Mouse (Mus musculus) embryonic facial prominence, embryonic 13.5 days (tissue): Measurements from ENCODE around the gene Ufc1. TPM values are rescaled to one million over a fixed set of nuclear protein-coding genes. Genes with fewer than 3 reads are reported as not detected.
"Not testable (repeated sequence)": the region's sequence is repeated elsewhere in the genome, so short reads cannot be mapped to it uniquely, and the experiment has no call there.

Source experiments
- ATAC-seq: fragments of 200-750 bp; cut with Nextera tagmentation; 2 replicates; pipeline ENCODE4 v1.8.0; 2017; ENCODE audit warnings: low read depth; ENCODE audit not compliant: insufficient number of reproducible peaks, insufficient read depth, low FRiP score, low TSS enrichment
- H3K27ac ChIP-seq: fragments of 300-500 bp; sonication (generic); 2 replicates; pipeline ENCODE4 v1.5.1; 2015; ENCODE audit warnings: moderate library complexity, mild to moderate bottlenecking, inconsistent platforms
- H3K27me3 ChIP-seq: fragments of 300-500 bp; sonication (generic); 2 replicates; pipeline ENCODE4 v1.6.1; 2015; ENCODE audit warnings: mild to moderate bottlenecking, inconsistent platforms
- H3K36me3 ChIP-seq: fragments of 300-500 bp; sonication (generic); 2 replicates; pipeline ENCODE4 v1.6.1; 2015; ENCODE audit warnings: mild to moderate bottlenecking, inconsistent platforms
- H3K4me1 ChIP-seq: fragments of 300-500 bp; sonication (generic); 2 replicates; pipeline ENCODE4 v1.6.1; 2015; ENCODE audit warnings: inconsistent platforms
- H3K4me2 ChIP-seq: fragments of 300-500 bp; sonication (generic); 2 replicates; pipeline ENCODE4 v1.6.1; 2015; ENCODE audit warnings: moderate library complexity, mild to moderate bottlenecking, inconsistent platforms
- H3K4me3 ChIP-seq: fragments of 300-500 bp; sonication (generic); 2 replicates; pipeline ENCODE4 v1.5.1; 2015; ENCODE audit warnings: mild to moderate bottlenecking, inconsistent platforms
- H3K9ac ChIP-seq: fragments of 300-500 bp; sonication (generic); 2 replicates; pipeline ENCODE4 v1.6.1; 2015; ENCODE audit warnings: mild to moderate bottlenecking, inconsistent platforms
- H3K9me3 ChIP-seq: fragments of 300-500 bp; sonication (generic); 2 replicates; pipeline ENCODE4 v1.6.1; 2016; ENCODE audit warnings: inconsistent platforms
- WGBS: fragments of 180-500 bp; shearing (Covaris S2); methylation state at CpG from one replicate; pipeline ENCODE4 v1.1.7; 2015; ENCODE audit warnings: mixed read lengths; 5-methylcytosine and 5-hydroxymethylcytosine counted together
- polyA plus RNA-seq: library from polyadenylated mRNA; unstranded; fragments of >200 nt; fragmentation: Nextera tagmentation; extraction: Ambion mirVana; gene quantifications from 2 replicates; pipeline ENCODE4 v1.2.1, GENCODE M21; 2015

The Ufc1 gene
- 109 and 118 TPM in 2 replicates for polyA plus RNA-seq

GRCm38 (mm10) chr1:171294298-171295062, at the start of gene Ufc1:
Gene Ufc1 (minus strand): TSS chr1:171295024.
- Histone ChIP-seq H3K4me3 (peak within 1 kb of the TSS; percentile 74), H3K4me2 (peak within 1 kb of the TSS; percentile 83), H3K4me1 (peaks cover 7% of the 10 kb centered on the region), H3K36me3 (peaks cover 6% of the 10 kb centered on the region), H3K9me3 (no peaks in the 10 kb centered on the region), H3K27ac (peak within 1 kb of the TSS; percentile 95), H3K27me3 (peaks cover 28% of the 10 kb centered on the region), H3K9ac (peak within 1 kb of the TSS; percentile 83)
- ATAC-seq, result peak; percentile 61; the same call in 1 of the 2 replicates
- under 1% methylated on average over 42 of the region's 42 CpGs for WGBS

GRCm38 (mm10) chr1:171343922-171344677, 49.3 kb upstream of the Ufc1 start:
- no peak overlapping the region for H3K9ac ChIP-seq
- peaks cover 46% of the 10 kb centered on the region for H3K36me3 ChIP-seq
- H3K9me3 ChIP-seq, result 0 out of 2 replicates have a peak, but pooled peaks cover 6% of the 10 kb centered on the region
- H3K4me3 ChIP-seq, result no peak overlapping the region; the same call in 1 of the 2 replicates
- H3K27me3 ChIP-seq, result no peaks in the 10 kb centered on the region
- H3K27ac ChIP-seq, result no peak overlapping the region
- peaks cover 22% of the 10 kb centered on the region for H3K4me1 ChIP-seq
- 74% methylated on average over 8 of the region's 9 CpGs for WGBS
- 0 out of 2 replicates have a peak, but pooled peaks have one; percentile 16 for ATAC-seq
- peak overlapping the region; percentile 86 for H3K4me2 ChIP-seq

GRCm38 (mm10) chr1:171342262-171343207, 47.7 kb upstream of the Ufc1 start:
- no peak overlapping the region for H3K27ac ChIP-seq
- 94% methylated on average over 16 of the region's 16 CpGs for WGBS
- no peaks in the 10 kb centered on the region for H3K27me3 ChIP-seq
- H3K4me2 ChIP-seq, result no peak overlapping the region
- H3K36me3 ChIP-seq, result peaks cover 59% of the 10 kb centered on the region
- H3K4me3 ChIP-seq, result no peak overlapping the region
- no peak overlapping the region for H3K9ac ChIP-seq
- ATAC-seq, result no peak
- peaks cover 19% of the 10 kb centered on the region for H3K4me1 ChIP-seq
- H3K9me3 ChIP-seq, result 0 out of 2 replicates have a peak, but pooled peaks cover 6% of the 10 kb centered on the region

- Histone ChIP-seq H3K27me3 (no peaks in the 10 kb centered on the region), H3K9ac (peak overlapping the region; percentile 96), H3K36me3 (0 out of 2 replicates have a peak, but pooled peaks cover 2% of the 10 kb centered on the region), H3K4me2 (peak overlapping the region; percentile 88), H3K4me3 (peak overlapping the region; percentile 82), H3K4me1 (peaks cover 27% of the 10 kb centered on the region), H3K27ac (peak overlapping the region; percentile 99), H3K9me3 (no peaks in the 10 kb centered on the region)
- WGBS, result 0% methylated on average over 4 of the region's 4 CpGs
- ATAC-seq, result no peak
Observed at GRCm38 (mm10) chr1:171330216-171330560, 35.4 kb upstream of the Ufc1 start.

GRCm38 (mm10) chr1:171329433-171330215, 34.8 kb upstream of the Ufc1 start:
- peak; percentile 89 for ATAC-seq
- peak overlapping the region; percentile 82 for H3K4me3 ChIP-seq
- H3K36me3 ChIP-seq, result 0 out of 2 replicates have a peak, but pooled peaks cover 2% of the 10 kb centered on the region
- no peaks in the 10 kb centered on the region for H3K27me3 ChIP-seq
- peaks cover 27% of the 10 kb centered on the region for H3K4me1 ChIP-seq
- H3K4me2 ChIP-seq, result peak overlapping the region; percentile 88
- WGBS, result under 1% methylated on average over 58 of the region's 61 CpGs
- H3K9me3 ChIP-seq, result no peaks in the 10 kb centered on the region
- H3K9ac ChIP-seq, result peak overlapping the region; percentile 96
- peak overlapping the region; percentile 99 for H3K27ac ChIP-seq

- Histone ChIP-seq H3K4me3 (peak within 1 kb of the TSS; percentile 82), H3K27ac (peak within 1 kb of the TSS; percentile 99), H3K27me3 (no peaks in the 10 kb centered on the region), H3K4me1 (peaks cover 27% of the 10 kb centered on the region), H3K4me2 (peak within 1 kb of the TSS; percentile 88), H3K9ac (peak within 1 kb of the TSS; percentile 96), H3K36me3 (0 out of 2 replicates have a peak, but pooled peaks cover 2% of the 10 kb centered on the region), H3K9me3 (no peaks in the 10 kb centered on the region)
- WGBS, result under 1% methylated on average over 45 of the region's 48 CpGs
- ATAC-seq, result peak; percentile 93
Observed at GRCm38 (mm10) chr1:171328839-171329432, 34.1 kb upstream of the Ufc1 start, which contains the start of gene Dedd. Gene Dedd (plus strand): TSS chr1:171329145.

- no peaks in the 10 kb centered on the region for H3K27me3 ChIP-seq
- H3K4me1 ChIP-seq, result peaks cover 27% of the 10 kb centered on the region
- peak overlapping the region; percentile 82 for H3K4me3 ChIP-seq
- WGBS, result 25% methylated on average over 9 of the region's 9 CpGs
- 0 out of 2 replicates have a peak, but pooled peaks cover 2% of the 10 kb centered on the region for H3K36me3 ChIP-seq
- H3K4me2 ChIP-seq, result peak overlapping the region; percentile 88
- no peaks in the 10 kb centered on the region for H3K9me3 ChIP-seq
- no peak for ATAC-seq
- H3K9ac ChIP-seq, result peak overlapping the region; percentile 96
- H3K27ac ChIP-seq, result peak overlapping the region; percentile 99
Observed at GRCm38 (mm10) chr1:171328244-171328643, 33.4 kb upstream of the Ufc1 start.

GRCm38 (mm10) chr1:171326588-171326987, 31.8 kb upstream of the Ufc1 start:
- H3K27me3 ChIP-seq, H3K9ac ChIP-seq, H3K4me2 ChIP-seq, H3K4me3 ChIP-seq, H3K27ac ChIP-seq, H3K9me3 ChIP-seq, H3K36me3 ChIP-seq, ATAC-seq: not testable (repeated sequence)
- 88% methylated on average over 4 of the region's 4 CpGs for WGBS
- H3K4me1 ChIP-seq, result peaks cover 24% of the 10 kb centered on the region

GRCm38 (mm10) chr1:171325571-171325970, 30.7 kb upstream of the Ufc1 start:
- H3K4me3 ChIP-seq, result no peak overlapping the region
- peaks cover 16% of the 10 kb centered on the region for H3K4me1 ChIP-seq
- H3K9me3 ChIP-seq, result no peaks in the 10 kb centered on the region
- H3K27me3 ChIP-seq, result no peaks in the 10 kb centered on the region
- H3K36me3 ChIP-seq, result no peaks in the 10 kb centered on the region
- H3K4me2 ChIP-seq, result no peak overlapping the region
- H3K9ac ChIP-seq, result no peak overlapping the region
- 81% methylated on average over 2 of the region's 2 CpGs for WGBS
- no peak for ATAC-seq
- no peak overlapping the region for H3K27ac ChIP-seq

GRCm38 (mm10) chr1:171322012-171322411, 27.2 kb upstream of the Ufc1 start:
- WGBS, result 75% methylated on average over 1 of the region's 1 CpGs
- H3K9ac ChIP-seq, result no peak overlapping the region
- H3K27me3 ChIP-seq, result no peaks in the 10 kb centered on the region
- H3K9me3 ChIP-seq, result no peaks in the 10 kb centered on the region
- no peaks in the 10 kb centered on the region for H3K4me1 ChIP-seq
- H3K4me3 ChIP-seq, result no peak overlapping the region
- H3K27ac ChIP-seq, result no peak overlapping the region
- ATAC-seq, result no peak
- H3K36me3 ChIP-seq, result no peaks in the 10 kb centered on the region
- no peak overlapping the region for H3K4me2 ChIP-seq
